In the genomic region with DNA sequence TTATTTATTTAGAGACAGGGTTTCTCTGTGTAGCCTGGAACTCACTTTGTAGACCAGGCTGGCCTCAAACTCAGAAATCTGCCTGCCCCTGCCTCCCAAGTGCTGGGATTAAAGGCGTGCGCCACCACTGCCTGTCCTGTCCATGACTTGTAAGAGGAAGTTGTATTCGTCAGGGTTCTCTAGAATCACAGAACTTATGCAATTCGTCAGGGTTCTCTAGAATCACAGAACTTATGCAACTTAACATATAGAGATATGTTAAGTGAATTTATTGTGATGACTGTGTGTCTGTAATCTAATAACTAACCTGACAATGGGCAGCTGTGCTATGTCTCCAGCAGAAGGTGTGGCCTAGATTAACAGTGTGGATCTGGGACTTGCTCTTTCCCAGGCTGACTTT, we compare ENCODE assay signal across 8 mouse cellular contexts. TPM values are rescaled to one million over a fixed set of nuclear protein-coding genes. Genes with fewer than 3 reads are reported as not detected.
DNase-seq lines count a peak whose midpoint lies in the region; ATAC-seq lines count a peak whose summit lies in the region.
"Not testable (repeated sequence)": the region's sequence is repeated elsewhere in the genome, so short reads cannot be mapped to it uniquely, and the experiment has no call there.

A gene (plus strand): TSS at position 390 of the 400 bp plus-strand sequence.

- not testable (repeated sequence) for H3K9me3 ChIP-seq in embryonic facial prominence, embryonic 15.5 days (replicated peaks); kidney, embryonic 14.5 days (ENCODE audit: control insufficient read depth, low read length); midbrain, embryonic 10.5 days (replicated peaks); stomach, embryonic 14.5 days (ENCODE audit: control insufficient read depth, low read depth, low read length)

- DNase-seq in adrenal gland, adult 2 months; gastrocnemius, postnatal 25 days; heart, postnatal 25 days (ENCODE audit: low spot score); left cerebral cortex, postnatal 4 days; midbrain, embryonic 10.5 days (ENCODE audit: low spot score): not testable (repeated sequence)

- H3K4me1 ChIP-seq in embryonic facial prominence, embryonic 15.5 days: peaks cover 19% of the 10 kb centered on the region
- peaks cover 15% of the 10 kb centered on the region for H3K4me1 ChIP-seq in kidney, embryonic 14.5 days (ENCODE audit: control insufficient read depth, insufficient read depth, low read length)
- H3K4me1 ChIP-seq in midbrain, embryonic 10.5 days: peaks cover 19% of the 10 kb centered on the region
- peaks cover 15% of the 10 kb centered on the region; the same call in 1 of the 2 replicates for H3K4me1 ChIP-seq in stomach, embryonic 14.5 days (ENCODE audit: control insufficient read depth, insufficient read depth, low read length)

- H3K4me2 ChIP-seq in embryonic facial prominence, embryonic 15.5 days (replicated peaks); kidney, embryonic 14.5 days (replicated peaks; ENCODE audit: low read depth, low read length); stomach, embryonic 14.5 days (replicated peaks; ENCODE audit: low read depth, low read length): not testable (repeated sequence)

- not testable (repeated sequence) for H3K27me3 ChIP-seq in embryonic facial prominence, embryonic 15.5 days; kidney, embryonic 14.5 days (ENCODE audit: control insufficient read depth, insufficient read depth, low read length); midbrain, embryonic 10.5 days (ENCODE audit: low read depth, poor library complexity, severe bottlenecking); stomach, embryonic 14.5 days (ENCODE audit: control insufficient read depth, insufficient read depth, low read length)

- H3K36me3 ChIP-seq in embryonic facial prominence, embryonic 15.5 days; kidney, embryonic 14.5 days (ENCODE audit: control insufficient read depth, insufficient read depth, low read length); midbrain, embryonic 10.5 days; stomach, embryonic 14.5 days (ENCODE audit: control insufficient read depth, insufficient read depth, low read length): not testable (repeated sequence)

- H3K9ac ChIP-seq in embryonic facial prominence, embryonic 15.5 days; kidney, embryonic 14.5 days (ENCODE audit: low read depth, low read length); stomach, embryonic 14.5 days (replicated peaks; ENCODE audit: low read depth, low read length): not testable (repeated sequence)

- intact Hi-C loops in heart, postnatal 25 days (cut with DNase I): loop anchor here (10.0 kb wide), 2 partner anchors 88 to 212 kb away; a partner anchor contains a TSS
- intact Hi-C loops in left cerebral cortex, postnatal 4 days (cut with DNase I): not testable (repeated sequence)

- not testable (repeated sequence) for H3K27ac ChIP-seq in embryonic facial prominence, embryonic 15.5 days (replicated peaks); kidney, embryonic 14.5 days (ENCODE audit: low read depth, low read length); midbrain, embryonic 10.5 days (replicated peaks); stomach, embryonic 14.5 days (ENCODE audit: low read length)

- not testable (repeated sequence) for H3K4me3 ChIP-seq in embryonic facial prominence, embryonic 15.5 days (replicated peaks); kidney, embryonic 14.5 days (ENCODE audit: low read length); midbrain, embryonic 10.5 days; stomach, embryonic 14.5 days (ENCODE audit: low read depth, low read length)

- 80% methylated on average over 4 of the region's 4 CpGs for WGBS in embryonic facial prominence, embryonic 15.5 days
- WGBS in kidney, embryonic 14.5 days: 89% methylated on average over 4 of the region's 4 CpGs
- WGBS in midbrain, embryonic 10.5 days: 97% methylated on average over 4 of the region's 4 CpGs
- 90% methylated on average over 4 of the region's 4 CpGs for WGBS in stomach, embryonic 14.5 days

- not testable (repeated sequence) for ATAC-seq in embryonic facial prominence, embryonic 15.5 days (ENCODE audit: insufficient number of reproducible peaks, low FRiP score, low TSS enrichment, low read depth); kidney, embryonic 14.5 days (ENCODE audit: low FRiP score, low TSS enrichment); stomach, embryonic 14.5 days (ENCODE audit: insufficient number of reproducible peaks, insufficient read depth, low FRiP score, low read depth)

RNA-seq across cellular contexts. Expression of the gene that starts here (rescaled TPM):
- total RNA-seq in adrenal gland, adult 2 months (2021): 10 to 100 TPM; 41.8 to 43.6 TPM
- polyA plus RNA-seq in adrenal gland, adult 2 months (2012; rRNA removed): 10.2 and 11.8 TPM in 2 replicates
- 24.3 and 26.1 TPM in 2 replicates for polyA plus RNA-seq in embryonic facial prominence, embryonic 15.5 days (2015; fragmentation: Nextera tagmentation; extraction: Ambion mirVana)
- 10 to 100 TPM; 18.6 to 26.1 TPM for total RNA-seq in gastrocnemius, postnatal 25 days (2021)
- 10 to 100 TPM; 30.6 to 34.9 TPM for total RNA-seq in heart, postnatal 25 days (2021)
- polyA plus RNA-seq in kidney, embryonic 14.5 days (2014; fragmentation: Nextera tagmentation; extraction: Ambion mirVana): 14.2 and 30.2 TPM in 2 replicates
- total RNA-seq in left cerebral cortex, postnatal 4 days (2021): 10 to 100 TPM; 81.2 to 82.6 TPM
- 18.1 and 20.1 TPM in 2 replicates for polyA plus RNA-seq in midbrain, embryonic 10.5 days (2016; fragmentation: Nextera tagmentation; extraction: Ambion mirVana)
- polyA plus RNA-seq in stomach, embryonic 14.5 days (2014; fragmentation: Nextera tagmentation; extraction: Ambion mirVana): 26.3 and 26.8 TPM in 2 replicates
